Mouse (Mus musculus) 3T3-L1 (cell line): Measurements from ENCODE around the gene Fam8a1.
A peak's percentile ranks its signal among the peaks of the same experiment; 100 is the strongest.

Experiments used
- DNase-seq: peaks from one replicate; pipeline ENCODE4 v3.0.0-alpha.2; 2015; ENCODE audit warnings: low read depth, low spot score

The Fam8a1 gene

DNA sequence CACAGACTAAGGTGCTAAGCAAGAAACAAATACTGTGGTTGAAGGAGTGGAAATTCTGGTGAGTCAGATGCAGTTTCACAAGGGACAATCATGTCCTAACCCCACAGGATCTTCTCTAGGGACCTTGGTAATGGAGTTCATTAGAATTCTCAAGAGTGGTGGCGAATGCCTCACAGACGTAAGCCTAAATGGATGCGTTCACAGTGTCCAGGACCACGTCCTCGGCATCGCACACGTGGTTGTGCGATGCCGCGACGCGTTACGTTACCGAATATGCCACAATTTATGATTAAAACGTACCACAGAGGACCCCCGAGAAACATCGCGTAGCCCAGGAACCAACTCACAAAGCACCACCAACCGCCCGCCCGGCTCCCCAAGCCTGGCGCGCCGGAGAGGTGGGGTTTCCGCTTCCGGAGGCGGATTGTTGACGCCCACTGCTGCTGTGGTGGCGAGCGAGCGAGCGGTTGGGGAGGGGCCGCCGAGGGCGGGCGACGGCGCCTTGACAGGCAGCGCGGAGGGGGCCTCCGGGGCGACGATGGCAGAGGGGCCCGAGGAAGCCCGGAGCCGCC lies at the start of gene Fam8a1:
Gene Fam8a1 (plus strand): TSS at position 475 of the 572 bp plus-strand sequence.
- DNase-seq: peak; percentile 81

DNA sequence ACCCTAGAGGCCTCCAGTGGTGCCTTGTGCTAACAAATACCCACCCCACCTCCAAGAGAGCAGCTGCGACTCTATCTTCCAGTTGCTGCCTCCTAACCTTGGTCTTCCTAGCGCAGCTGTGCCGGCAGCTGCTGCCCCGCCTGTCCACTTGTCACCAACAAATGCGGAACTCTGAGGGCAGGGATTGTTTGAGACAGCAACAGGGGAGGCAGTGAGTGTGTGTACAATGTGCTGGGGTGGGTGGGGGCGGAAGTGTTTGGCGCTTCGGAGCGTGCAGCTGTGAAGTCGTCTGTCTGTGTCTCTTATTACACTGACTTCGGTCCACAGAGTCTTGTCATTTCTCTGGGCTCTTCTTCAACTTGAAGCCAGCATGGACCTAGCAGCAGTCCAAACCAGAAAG lies 49.7 kb upstream of the Fam8a1 start:
- DNase-seq: no peak

DNA sequence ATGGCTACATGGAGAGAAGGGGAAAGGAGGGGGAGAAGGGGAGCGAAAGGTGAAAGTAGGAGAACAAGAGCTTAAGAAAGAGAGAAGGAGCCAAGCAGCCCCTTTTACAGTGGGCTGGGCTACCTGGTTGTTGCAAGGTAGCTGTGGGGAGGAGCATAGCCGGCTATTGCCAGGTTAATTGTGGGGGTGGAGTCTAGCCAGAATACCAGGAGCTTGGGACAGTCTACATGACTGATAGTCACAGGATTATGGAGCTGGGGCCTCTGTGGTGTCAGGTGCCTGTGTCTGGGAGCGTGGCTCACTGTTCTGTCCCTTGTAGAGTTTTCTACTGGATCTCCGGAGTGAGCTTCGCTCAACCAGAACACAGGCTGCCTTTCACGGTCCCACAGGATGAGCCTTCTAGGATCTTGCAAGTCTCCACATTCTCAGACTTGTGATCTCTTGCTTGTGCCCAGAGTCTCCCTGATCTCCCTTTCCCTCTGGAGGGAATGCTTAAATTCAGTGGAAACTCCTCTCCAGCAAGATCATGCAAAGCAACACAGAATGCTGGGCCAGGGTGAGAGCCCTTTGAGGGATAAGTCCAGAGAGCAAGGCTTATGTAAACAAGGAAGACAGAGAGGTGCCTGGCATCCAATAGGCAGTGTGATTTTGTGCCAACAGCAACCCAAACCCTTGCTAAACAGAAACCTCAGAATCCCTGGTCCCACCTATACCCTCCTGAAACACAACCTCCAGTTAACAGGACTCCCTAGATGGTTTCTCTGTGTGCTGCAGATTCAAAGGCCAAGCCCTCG lies 48.2 kb upstream of the Fam8a1 start:
- DNase-seq: no peak

DNA sequence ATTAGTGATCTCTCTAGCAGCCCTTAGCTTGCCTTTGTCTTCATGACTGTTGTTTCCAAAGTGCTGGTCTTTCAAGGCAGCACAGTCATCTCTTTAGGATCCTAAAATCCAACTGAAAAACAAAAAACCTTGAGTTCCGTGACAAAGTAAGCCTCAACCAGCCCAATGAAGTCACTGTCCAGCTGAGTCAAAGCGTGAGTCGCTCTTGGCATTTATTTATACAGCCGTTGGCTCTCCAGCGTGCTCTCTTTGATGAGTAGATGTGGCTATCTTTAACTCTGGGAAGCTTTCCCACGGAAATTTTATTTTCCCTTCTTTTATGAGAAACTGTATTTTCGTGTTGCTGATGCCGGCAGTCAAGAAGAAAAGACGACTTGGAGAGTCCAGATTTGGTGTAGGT lies 42.7 kb upstream of the Fam8a1 start:
- DNase-seq: peak; percentile 72

DNA sequence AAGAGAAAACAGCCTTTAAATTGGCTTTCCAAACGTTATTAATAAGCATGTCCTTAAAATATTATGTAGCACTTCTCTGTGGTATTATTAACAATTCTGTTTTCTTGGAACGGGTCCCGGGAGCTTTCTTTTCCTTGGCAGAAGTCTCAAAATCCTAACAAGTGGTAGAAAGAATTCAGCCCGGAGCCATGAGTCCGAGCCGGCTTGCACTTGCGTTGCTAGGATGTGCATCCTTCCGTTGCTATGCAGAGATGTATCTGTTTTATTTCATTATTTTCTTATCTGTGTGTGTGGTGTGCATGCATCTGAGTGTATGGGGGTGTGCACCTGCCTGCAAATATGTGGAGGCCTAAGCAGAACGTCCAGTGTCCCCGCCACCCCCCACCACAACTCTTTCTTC lies 41.5 kb upstream of the Fam8a1 start:
- no peak for DNase-seq

DNA sequence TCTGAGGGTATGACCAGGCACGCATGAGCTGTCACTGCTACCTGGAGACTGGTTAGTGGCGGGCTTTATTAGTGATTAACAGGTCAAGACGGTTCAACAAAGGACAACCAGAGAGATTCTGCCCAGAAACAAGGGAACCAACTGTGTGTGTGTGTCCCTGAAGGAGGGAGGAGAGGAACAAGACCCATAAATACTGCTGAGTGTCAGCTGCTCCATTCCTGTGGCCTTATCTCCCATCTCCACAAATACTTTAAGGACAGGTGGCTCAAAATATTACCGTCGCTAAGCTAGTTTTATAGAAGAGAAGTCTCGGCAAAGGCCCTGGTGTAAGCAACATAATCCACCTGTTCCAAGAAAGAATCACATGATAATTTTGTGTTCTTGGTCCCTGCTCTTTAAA lies 39.9 kb upstream of the Fam8a1 start:
- DNase-seq: no peak

DNA sequence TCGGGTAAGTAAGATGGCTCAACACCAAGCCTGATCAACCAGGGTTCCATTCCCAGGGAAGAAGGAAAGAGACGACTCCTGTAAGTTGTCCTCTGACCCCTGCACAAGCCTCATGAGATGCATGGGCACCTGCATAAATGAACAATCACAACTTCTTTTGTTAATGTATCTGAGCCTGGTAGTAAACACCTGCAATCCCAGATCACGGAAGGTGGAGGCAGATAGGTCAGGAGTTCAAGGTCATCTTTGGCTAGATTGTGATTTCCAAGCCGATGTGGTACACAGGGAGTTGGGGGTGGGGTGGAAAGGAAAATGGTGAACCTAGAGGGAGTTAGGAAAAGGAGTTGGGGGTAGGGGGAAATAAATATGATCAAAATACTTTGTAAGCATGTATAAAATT lies 36.5 kb upstream of the Fam8a1 start:
- no peak for DNase-seq

DNA sequence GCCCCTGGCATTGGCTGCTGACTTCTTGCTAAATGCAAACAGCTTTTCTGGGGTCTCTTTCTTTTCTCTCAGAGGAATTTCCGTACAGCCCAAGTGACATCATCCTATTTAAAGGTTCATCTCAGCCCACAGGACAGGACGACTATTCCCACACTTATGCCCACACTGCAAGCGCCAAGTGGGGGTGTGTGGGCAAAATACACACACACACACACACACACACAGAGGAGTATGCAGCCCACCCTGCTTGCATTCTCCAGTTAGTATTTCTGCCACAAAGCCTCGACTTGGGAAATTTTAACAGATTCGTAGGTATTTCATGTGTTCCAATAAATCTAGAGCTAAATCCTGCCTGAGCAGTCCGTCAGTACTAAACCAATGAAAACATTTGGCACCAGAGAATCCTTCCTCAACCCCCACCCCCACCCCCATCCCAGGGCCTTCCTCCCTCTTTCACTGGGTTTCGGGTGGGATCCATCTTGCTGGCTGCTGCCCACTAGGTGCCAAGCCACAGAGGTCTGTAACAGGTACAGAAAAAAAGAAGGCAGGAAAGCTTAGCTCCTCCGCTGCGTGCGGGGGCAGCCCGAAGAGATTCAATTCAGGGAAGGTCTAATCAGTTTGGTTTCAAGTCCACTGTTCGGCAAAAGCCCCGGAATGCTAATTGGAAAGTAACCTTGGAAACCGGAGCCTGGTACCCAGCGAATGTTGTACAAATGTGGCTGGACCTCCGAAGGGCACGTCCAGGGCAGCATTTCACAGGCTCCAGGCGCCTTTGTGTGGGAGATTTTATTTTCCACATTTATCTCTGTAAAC lies 35.8 kb upstream of the Fam8a1 start:
- DNase-seq: no peak

DNA sequence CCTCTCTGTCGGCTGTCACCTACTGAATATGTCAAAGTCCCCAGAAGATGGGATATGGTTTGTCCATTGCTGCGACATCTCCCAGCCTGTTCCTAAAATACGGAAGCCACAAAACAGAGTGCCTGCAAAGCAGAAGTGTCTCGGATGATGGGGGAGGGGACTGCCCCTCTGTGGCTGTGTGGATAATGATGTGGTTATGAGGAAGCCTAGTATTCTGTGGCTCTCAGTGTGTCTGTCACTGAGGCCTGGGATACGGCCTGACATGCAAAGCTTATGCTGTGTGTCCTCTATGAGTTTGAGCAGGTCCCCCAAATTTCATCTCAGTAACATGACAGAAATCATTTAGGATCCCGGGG lies 35.2 kb upstream of the Fam8a1 start:
- no peak for DNase-seq

DNA sequence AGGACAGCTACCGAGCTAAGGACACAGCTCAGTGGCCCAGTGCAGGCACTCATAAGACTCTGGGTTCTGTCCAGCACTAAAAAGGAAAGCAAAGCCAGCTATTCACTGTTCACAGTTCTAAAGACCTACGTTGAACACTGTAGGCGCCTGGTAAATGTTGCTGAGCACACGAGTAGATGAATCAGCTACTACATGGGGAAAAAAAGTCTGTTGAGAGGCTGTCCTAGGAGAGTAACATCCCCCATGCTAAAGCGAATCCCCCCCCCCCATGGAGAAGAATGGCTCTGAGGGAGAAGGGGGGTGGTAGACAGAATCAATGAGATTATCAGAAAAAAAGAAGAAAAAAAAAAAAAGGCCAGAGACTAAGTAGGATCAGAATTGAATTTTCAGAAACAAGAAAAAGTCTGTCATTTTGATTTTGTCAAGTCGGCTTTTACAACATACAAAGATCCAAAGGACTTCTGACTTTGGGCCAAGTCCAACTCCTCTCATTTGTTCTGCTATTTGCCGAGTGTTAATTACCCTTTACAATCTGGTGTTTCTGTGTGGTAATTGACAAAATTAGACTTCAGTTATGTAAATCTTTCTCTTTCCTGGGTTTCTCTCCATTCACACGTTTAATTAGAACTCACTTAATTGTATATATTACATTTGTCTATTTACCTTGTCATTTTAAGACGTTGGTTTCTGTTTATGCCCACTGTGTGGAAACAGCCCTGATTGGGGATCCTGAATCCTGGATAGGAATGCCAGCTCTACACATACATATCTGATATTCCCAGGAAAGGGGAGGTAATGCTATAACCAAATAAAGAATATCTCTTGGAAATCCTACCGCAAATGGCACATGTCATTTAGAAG lies 28.5 kb upstream of the Fam8a1 start:
- DNase-seq: no peak

DNA sequence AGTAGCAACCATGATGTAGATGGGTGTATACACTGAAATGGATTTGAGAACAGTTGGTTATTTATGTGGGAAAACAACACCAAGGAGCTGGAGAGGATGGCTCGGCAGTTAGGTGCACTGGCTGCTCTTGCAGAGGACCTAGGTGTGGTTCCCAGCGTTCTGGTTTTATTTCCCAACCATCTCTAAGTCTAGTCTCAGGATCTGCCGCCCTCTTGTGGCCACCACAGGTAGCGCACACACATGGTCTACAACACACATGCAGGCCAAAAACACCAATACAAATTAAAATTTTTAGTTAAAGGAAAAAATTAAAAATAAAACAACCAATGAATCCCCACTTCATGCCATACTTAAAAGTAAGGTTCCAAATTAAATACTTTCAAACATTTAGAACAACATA lies 27.0 kb upstream of the Fam8a1 start:
- DNase-seq: no peak

DNA sequence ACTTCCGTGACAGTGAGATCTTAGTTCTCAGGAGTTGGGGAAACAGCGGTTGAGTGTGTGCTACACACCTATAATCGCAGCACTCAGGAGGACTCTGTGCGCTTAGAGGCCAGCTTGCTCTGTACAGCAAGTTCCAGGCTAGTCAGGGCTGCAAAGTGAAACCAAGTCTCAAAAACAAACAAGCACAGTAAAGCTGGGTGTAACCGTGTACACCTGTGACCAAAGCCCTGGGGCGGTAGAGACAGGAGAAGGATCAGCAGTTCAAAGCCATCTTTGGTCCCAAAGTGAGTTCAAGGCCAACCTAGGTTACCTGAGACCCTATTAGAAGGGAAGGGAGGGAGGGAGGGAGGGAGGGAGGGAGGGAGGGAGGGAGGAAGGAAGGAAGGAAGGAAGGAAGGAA lies 25.1 kb upstream of the Fam8a1 start:
- no peak for DNase-seq

DNA sequence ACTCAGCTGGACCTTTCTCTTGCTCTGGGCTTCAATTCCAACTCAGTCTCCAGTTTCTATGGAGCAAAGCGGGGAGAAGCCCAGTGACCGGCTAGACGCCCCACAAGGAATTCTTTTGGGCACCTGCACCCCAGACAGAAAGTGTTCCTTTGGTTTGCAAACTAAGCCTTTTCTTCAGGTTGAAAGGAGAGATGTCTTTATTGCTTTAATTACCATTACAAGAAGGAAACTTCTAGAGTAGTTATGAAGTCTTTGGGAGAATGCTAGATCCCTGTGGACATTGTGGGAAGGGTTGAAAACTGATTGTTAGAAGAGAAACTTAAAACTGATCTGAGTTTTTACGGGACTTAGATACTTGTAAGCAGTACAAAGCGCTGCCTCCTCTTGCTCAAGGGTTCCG lies 23.8 kb upstream of the Fam8a1 start:
- no peak for DNase-seq

DNA sequence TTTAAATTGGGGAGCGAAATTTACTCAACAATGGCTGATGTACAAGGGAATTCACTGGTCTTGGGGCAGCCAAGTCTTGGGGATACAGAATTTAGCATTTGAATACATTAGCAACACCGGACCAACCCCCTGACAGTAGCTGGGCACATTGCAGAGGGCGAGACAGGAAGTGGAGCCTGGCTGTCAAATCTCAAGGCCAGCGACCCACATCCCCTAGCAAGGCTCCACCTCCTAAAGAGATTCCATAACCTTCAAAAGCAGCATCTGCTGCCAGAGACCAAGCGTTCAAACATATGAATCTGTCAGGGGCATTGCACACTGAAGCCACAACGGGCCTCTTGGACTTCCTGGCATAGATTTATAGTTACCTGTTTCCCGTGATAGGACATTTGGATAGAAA lies 17.5 kb upstream of the Fam8a1 start:
- no peak for DNase-seq

DNA sequence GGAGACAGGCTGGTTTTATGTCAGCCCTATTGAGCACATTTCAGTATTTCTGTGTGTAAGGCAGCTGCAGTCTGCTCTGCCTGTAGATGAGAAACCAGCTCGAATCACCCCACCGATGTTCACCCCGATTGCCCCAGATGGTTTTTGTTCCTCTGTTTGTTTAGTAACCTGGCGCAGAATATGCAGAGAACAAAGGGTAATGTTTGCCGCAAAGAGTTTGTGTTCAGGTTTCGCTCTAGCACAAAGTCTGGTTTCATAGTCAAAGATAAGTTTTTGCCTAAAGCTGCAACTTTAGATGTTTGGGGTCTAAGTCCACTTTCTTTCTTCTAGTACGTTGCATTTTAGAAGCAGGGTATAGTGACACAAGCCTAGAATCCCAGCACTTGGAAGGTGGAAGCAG lies 16.7 kb upstream of the Fam8a1 start:
- no peak for DNase-seq

DNA sequence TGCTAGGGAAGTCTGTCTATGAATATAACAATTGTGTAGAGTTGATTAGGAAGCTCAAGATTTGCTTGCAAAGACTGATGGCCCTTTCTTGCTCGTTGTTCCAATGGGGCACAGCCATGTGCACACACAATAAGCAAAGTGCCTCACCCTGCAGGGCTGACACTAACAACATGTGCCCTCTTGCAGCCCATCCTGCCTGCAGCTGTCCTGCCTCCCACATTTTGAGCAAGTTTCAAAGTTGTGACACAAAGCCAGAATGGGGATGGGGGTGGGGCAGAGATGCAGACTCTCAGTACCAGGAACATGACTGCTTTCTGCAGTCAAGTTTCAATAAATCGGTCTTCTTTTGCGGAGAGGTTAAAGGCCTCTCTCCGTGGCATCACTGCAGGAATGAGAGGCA lies 15.7 kb upstream of the Fam8a1 start:
- DNase-seq: no peak

DNA sequence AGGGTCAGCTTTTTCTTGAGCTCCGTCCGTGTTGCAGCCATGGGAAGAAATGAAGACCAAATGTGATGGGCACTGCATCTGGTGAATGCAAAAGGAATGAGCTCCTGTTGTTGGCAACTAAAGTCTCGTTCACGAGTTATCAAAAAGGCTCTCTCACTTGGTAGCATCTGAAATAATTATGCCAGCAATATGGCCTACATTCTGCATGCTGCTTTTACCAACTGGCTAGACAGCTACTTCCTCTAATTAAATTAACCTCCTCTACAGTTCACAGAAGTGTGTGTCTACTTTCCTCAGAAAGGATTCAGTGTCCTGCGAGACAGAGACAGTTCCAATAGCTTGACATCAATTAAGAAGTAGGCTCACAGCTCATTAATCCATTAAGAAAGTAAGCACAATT lies 14.8 kb upstream of the Fam8a1 start:
- DNase-seq: no peak

DNA sequence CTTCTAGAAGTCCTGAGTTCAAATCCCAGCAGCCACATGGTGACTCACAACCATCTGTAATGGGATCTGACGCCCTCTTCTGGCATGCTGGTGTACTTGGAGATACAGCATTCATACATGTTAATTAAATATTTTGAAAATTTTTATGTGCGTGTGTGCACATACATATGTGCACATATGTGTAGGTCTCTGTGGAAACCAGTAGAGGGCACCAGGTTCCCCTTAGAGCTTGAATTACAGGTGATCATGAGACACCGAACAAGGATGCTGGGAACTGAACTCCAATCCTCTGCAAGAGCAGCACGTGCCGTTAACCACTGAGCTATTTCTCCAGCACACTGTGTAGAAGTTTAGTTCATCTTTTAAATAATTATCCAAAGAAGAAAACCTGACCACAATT lies 10.1 kb upstream of the Fam8a1 start:
- DNase-seq: no peak

DNA sequence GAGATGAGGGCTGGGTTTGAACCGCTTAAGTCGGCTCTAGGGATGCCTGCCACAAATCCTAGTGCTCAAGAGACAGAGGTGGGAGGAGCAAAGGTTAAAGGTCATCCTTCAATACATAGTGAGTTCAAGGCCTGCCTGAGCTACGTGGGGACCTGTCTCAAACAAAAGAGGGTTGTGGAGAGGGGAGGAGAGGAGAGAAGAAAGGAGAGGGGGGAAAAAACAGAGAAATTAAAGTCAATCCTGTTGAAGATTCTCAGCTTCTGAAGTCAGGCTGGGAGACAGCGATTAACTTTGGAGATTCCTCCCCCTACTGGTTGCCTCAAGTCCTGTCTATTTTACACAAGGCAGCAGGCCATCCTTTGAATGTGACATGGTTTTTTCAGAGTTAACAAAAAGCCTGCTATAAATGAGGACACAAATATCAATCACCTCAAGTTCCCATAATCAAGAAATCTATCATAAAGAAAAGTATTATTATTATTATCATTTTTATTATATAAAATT lies 5.8 kb upstream of the Fam8a1 start:
- peak; percentile 72 for DNase-seq

DNA sequence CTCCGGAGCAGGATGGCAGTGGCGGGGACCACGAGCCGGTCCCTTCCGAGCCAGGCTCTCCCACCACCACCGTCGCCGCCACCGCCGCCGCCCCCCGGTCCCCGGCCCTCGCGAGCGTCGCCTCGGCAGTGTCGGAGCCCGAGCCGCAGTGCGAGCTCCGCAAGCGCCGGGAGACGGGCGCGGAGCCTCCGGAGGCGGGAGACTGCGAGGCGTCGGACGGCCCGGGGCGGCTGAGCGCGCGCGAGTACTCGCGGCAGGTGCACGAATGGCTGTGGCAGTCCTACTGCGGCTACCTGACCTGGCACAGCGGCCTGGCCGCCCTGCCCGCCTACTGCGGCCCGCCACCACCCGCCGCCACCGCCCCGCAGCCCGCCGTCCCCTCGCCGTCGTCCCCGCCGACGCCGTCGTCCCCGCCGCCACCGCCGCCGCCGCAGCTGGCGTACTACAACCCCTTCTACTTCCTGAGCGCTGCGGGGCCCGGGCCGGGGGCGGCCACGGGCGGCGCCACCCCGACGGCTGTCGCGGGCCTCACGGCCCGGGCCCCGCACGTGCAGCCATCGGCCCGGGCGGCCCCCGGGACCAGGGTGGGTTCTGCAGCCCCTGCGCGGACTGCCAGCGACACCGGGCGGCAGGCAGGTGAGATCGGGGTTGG lies 424 bp downstream of the Fam8a1 start:
- DNase-seq: no peak

DNA sequence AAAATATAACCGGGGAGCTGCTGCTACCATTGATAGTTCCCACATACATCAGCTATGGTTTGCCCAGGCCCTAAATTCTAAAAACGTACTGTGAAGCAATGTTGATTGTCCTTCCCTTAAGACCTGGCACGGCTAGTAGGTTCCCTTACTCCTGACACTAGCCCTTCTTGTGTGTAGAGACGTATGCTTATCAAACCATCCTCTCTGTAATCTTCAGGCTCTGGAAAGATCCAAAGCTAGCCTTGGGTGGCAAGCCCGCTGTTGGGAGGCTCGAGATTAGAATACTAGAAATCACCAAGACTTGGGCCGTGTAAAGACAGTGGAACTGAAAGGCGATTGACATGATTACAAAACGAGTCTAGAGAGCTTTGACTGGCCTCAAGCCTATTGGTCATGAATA lies 1.2 kb downstream of the Fam8a1 start:
- peak; percentile 7 for DNase-seq
